Mouse (Mus musculus) hindbrain, embryonic 12.5 days (tissue): ENCODE measurements around the gene AY074887. TPM values are rescaled to one million over a fixed set of nuclear protein-coding genes. Genes with fewer than 3 reads are reported as not detected.

Experiments
- polyA plus RNA-seq: library from polyadenylated mRNA; unstranded; fragments of >200 nt; fragmentation: Nextera tagmentation; extraction: Ambion mirVana; gene quantifications from 2 replicates; pipeline ENCODE4 v1.2.1, GENCODE M21; 2016

The AY074887 gene
- polyA plus RNA-seq, 1 experiment from 2014 or later = 1.4 TPM

Other genes with a start within 250 kb of the AY074887 start
- 117 and 128 TPM in 2 replicates for gene Wdr61, start 216.5 kb downstream of the AY074887 start, polyA plus RNA-seq
- gene Crabp1, start 186.2 kb downstream of the AY074887 start, polyA plus RNA-seq = 655 and 681 TPM in 2 replicates
- gene Ireb2, start 87.2 kb downstream of the AY074887 start, polyA plus RNA-seq = 65.6 and 70.4 TPM in 2 replicates
- gene Hykk, start 33.7 kb downstream of the AY074887 start, polyA plus RNA-seq = 6.0 and 7.1 TPM in 2 replicates
- gene Psma4, start 208 bp downstream of the AY074887 start, polyA plus RNA-seq = 267 and 282 TPM in 2 replicates
- gene Chrna5, start 29.9 kb upstream of the AY074887 start, polyA plus RNA-seq = 6.4 and 7.8 TPM in 2 replicates
- gene Chrna3, start 75.6 kb upstream of the AY074887 start, polyA plus RNA-seq = 15.0 and 17.1 TPM in 2 replicates
- 1.5 and 2.0 TPM in 2 replicates for gene Chrnb4, start 97.8 kb upstream of the AY074887 start, polyA plus RNA-seq
- gene Ube2q2, start 197.9 kb upstream of the AY074887 start, polyA plus RNA-seq = 53.4 and 54.2 TPM in 2 replicates